Mouse (Mus musculus) monocyte, adult 5-6 weeks (primary cell): ENCODE results near the gene Endou. TPM values are rescaled to one million over a fixed set of nuclear protein-coding genes. Genes with fewer than 3 reads are reported as not detected.
"Not testable (repeated sequence)": the region's sequence is repeated elsewhere in the genome, so short reads cannot be mapped to it uniquely, and the experiment has no call there.

Source experiments
- ATAC-seq: fragments of 153-309, 156-312 bp; replicated peaks from 2 replicates; pipeline ENCODE4 v1.8.0; 2017; ENCODE audit warnings: mild to moderate bottlenecking; ENCODE audit not compliant: low TSS enrichment, insufficient number of reproducible peaks, severe bottlenecking, poor library complexity, low FRiP score
- total RNA-seq: library from RNA; stranded (forward); fragments of 200-1000, 200-491, 200-594 nt; gene quantifications from 3 replicates; pipeline ENCODE4 v1.2.3, GENCODE M21; 2017

Endou gene
- total RNA-seq, 1 experiment from 2014 or later: 1.6 TPM

DNA sequence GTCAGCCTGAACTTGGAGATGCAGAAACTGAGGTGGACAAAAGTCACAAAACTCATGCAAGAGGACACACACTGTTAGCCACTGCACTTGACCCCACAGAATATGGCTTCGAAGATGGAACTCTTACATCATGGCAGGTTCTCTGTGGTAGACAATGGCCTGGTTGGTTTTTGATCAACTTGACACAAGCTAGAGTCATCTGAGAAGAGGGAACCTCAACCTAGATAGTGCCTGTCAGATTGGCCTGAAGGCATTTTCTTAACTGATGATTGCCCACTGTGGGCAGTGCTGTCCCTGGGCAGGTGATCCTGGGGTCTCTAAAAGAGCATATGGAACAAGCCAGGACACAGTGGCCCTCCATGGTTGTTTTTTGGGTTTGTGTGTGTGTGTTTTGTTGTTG is 15.4 kb downstream of the Endou start:
- no peak for ATAC-seq

GRCm38 (mm10) chr15:97715083-97715482 is 16.1 kb downstream of the Endou start:
- no peak for ATAC-seq

- no peak for ATAC-seq
These were observed 18.6 kb downstream of the Endou start for GRCm38 (mm10) chr15:97712546-97712945.

DNA sequence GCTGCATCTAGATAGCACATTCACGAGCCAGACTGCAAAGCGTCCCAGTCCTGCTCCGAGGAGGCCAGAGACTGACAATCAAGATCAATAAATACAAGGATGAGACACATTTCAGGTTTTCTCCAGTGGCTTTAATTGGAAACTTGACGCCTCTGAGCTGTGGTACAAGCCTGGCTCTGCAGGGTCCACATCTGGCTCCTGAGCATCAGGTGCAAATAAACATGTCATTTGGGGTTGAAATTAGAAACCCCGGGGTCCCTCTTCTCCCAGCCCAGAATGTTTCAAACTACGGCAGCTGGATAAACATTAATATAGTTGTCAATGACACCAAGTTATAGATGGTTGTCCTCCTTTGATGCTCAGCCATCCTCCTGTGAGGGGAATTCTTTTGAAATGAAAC is 20.2 kb downstream of the Endou start:
- no peak for ATAC-seq

- ATAC-seq: peak; percentile 76
These were observed 25.7 kb downstream of the Endou start, which contains the start of gene Rpap3 for GRCm38 (mm10) chr15:97705211-97706050. Gene Rpap3 (minus strand): TSS chr15:97705825.

GRCm38 (mm10) chr15:97696616-97697015 is 34.5 kb downstream of the Endou start:
- no peak for ATAC-seq

DNA sequence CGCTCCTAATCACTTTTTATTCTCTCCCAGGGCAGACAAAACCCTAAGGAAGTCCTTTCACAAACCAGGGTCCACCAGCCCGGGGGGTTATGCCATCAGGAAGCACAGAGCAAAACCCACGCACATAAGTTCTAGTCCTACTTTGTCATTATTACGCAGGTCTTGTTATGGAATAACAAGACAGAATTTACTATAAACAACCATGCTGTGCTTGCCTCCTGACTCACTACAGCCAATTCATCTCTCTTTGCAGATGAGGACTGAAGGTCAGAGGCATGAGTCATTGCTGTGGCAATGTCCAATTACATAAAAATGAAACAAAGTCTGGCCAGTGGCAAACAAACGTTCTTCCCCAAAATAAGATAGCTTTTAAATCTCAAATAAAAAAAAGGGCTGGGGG is 37.7 kb downstream of the Endou start:
- no peak for ATAC-seq

- ATAC-seq: no peak
These were observed 47.0 kb downstream of the Endou start for GRCm38 (mm10) chr15:97684118-97684517.

DNA sequence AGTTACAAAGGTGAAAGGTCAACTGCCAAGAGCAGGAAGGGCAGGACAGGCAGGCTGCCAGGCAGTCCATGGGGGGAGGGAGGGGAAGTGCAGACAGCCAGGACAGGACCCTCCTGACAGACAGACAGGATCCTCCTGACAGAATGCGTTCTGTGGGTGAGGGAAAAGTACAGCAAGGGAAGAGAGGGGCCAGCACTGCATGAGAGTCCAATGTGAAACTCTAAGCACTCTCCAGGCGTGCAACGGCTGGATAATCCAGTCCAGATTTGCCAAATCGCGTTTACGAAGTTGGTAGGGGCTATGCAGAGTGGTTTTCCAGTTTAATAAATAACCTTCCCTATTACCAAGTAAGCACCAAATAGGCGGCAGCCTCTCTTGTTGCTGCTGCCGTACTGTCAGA is 49.1 kb downstream of the Endou start:
- ATAC-seq: no peak

DNA sequence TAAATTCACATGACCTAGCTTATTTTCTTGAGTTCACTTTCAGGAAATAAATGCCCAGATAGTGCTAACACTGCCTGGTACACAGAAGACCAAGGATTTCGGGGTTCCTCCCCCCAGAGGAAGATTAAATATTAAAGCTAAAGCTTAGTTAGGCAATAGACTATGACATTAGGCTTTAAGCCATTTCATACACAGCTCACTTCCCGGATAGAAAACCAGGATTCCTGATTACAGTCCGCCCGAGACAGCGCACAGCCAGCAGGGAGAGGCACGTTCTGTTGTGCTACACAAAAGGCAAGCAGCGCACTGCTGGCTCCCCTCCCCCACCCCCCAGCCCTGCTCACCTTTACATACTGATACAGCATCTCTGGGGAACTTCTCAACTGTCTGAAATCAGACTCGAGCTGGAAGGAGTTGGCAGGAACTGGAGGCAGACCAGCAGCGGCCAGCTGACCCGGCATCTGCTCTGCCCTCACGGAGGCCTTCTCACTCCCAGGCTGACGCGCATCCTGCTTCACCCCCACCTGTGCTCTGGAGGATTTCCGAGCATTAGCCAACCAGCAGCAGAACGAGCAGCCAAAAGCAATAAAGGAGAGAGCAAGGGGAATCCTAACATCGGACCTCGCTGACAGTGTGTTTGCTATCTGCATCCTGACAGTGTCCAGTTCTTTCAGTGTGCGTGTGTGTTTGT is 51.0 kb downstream of the Endou start:
- ATAC-seq: no peak

GRCm38 (mm10) chr15:97677341-97677740 is 53.8 kb downstream of the Endou start:
- ATAC-seq: no peak

DNA sequence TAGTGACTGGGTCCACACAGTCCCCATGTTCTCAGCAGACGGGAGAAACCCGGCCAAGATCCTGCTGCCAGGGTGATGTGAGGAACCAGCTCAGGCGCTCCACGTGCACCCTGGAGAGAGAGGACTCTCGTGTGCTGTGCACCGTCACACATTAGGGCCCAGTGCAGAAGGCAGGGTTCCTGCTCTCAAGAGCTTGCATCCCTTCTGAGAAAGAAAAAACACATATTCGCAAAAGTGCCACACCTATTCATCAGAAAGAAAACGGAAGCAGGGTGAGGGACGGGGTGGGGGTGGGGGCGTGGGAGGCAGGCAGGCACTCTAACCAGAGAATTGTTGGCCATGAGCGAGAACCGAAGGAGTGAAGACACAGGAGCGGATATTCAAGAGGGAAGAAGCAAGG is 55.2 kb downstream of the Endou start:
- ATAC-seq: no peak

DNA sequence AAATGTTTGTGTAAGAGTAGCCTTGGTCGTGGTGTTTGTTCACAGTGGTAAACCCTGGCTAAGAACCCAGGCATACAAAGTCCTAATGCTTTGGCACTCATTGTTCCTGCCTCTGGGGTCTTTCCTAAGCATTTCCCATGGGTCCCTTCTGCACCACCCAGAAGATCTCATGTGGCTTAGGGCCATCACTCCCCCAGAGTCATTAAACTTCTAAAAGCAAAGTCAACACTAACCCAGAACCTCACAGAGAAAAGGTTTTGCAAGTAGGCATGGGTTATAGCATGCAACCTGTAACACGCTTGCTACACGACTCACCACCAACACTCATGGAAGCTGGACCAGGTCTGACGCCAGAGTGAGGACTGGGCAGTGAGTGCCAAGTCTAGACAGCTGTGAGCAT is 56.7 kb downstream of the Endou start:
- ATAC-seq: no peak

DNA sequence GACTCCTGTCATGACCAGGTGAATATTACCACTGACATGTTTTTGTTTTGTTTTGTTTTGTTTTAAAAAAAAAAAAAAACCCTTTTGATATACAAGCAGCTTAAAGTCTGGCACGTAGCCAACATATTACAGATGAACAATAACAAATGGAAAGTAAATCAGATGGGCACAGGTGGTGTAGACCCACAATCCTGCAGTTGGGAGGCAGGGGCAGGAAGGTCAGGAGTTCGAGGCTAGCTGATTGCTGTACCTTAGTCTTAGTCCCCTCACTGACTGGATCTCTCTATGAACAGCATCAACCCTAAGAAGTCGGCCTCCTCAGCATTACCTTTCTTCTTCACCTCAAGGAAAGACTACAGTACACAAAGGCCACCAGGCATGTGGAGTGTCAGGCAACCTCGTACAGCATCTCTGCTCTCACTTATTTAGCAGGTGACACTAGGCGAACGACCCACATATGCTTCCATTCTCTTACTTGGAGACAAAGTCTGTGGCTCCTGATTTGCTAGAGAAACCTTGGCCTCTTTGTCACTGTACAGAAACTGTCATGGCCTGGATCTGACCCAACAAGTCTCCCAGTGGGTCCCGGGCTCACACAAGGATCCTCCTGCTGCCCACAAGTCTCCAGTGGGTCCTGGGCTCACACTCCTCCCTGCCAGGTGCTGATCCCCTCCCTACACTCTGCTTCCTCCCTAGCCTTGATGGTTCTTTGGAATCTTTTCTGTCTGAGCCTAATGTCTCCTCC is 57.7 kb downstream of the Endou start:
- ATAC-seq: no peak

DNA sequence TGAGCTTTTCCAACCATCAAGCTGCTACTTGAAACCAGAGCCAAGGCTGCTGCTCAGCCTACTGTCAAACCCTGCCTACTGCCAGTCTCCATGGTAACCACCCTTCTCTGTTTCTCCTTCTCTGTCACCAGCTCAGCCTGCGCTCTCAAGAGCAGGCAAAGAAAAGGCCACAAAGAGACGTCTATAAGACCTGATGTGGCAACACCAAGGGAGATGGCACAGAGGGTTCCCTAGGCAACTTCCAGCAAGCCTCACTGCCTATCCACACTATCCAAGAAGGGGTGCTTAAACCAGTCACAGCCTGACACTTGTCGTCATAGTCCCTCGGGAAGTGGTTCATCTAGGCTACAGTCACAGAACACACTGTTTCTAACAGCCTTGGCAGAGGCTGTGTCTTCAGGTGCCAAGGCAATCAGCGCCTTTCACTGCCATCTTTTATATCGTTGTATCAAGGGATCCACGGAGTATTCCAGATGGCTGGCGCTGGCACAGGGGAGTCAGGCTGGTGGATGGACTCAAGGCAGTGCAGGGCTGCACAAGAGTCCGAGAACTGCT is 58.9 kb downstream of the Endou start:
- no peak for ATAC-seq

DNA sequence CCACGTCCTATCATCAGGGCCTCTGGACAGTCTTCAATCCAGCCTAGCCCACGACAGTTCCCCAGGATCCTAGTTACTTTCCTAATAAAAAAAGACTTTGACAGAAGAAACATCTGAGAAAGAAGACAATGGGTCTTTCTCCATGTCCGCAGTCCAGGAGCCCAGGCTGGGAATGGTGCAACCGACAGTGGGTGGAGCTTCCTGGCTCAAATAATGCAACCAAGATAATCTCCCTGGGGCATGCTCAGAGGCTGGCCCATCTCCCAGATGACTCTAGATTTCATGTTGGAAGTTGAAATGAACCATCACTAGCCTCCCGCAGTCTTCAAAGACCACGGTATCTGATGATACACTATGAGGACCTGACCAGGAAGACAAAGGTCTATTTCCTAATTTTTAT is 60.6 kb downstream of the Endou start:
- ATAC-seq: no peak

- not testable (repeated sequence) for ATAC-seq
These were observed 62.8 kb downstream of the Endou start for GRCm38 (mm10) chr15:97668158-97668877.

DNA sequence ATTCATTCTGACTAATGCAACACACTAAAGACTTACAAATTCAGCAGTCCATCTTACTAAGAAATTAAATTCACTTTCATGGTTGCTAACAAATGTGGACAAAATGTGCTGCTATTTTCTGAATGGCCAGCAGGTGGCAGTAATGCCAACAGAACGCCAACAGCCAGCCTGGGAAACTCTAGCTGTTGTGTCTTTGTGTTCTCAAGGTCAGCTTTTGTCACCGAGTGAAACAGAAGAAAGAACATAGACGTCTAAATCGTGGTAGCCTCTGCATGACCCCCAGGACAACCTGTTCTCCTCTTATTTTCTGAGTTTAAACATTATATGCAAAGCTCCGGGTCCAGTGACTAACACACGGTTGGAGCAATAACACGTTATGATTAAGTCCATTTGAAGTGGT is 63.7 kb downstream of the Endou start:
- 0 out of 2 replicates have a peak, but pooled peaks have one; percentile 24 for ATAC-seq

- ATAC-seq: no peak
These were observed 64.7 kb downstream of the Endou start for GRCm38 (mm10) chr15:97666457-97666770.
